Mouse (Mus musculus) thymus, adult 2 months (tissue): ENCODE results near the gene Clk2. TPM values are rescaled to one million over a fixed set of nuclear protein-coding genes. Genes with fewer than 3 reads are reported as not detected.

Experiments used
- DNase-seq: peaks from one replicate; pipeline ENCODE4 v3.0.0; 2021
- H3K27ac ChIP-seq: fragments of 200-500 bp; 2 replicates; pipeline ENCODE4 v1.5.1; 2012; ENCODE audit warnings: low read length, control low read depth; ENCODE audit not compliant: control insufficient read depth, insufficient read depth
- H3K27me3 ChIP-seq: fragments of 200-500 bp; 2 replicates; pipeline ENCODE4 v1.6.1; 2012; ENCODE audit warnings: mild to moderate bottlenecking, low read length, moderate library complexity, mixed read lengths; ENCODE audit not compliant: control insufficient read depth, insufficient read depth
- H3K36me3 ChIP-seq: fragments of 200-500 bp; 2 replicates; pipeline ENCODE4 v1.6.1; 2012; ENCODE audit warnings: mild to moderate bottlenecking, low read length, moderate library complexity; ENCODE audit not compliant: control insufficient read depth, insufficient read depth
- H3K4me1 ChIP-seq: fragments of 200-500 bp; replicated peaks from 2 replicates; pipeline ENCODE4 v1.6.1; 2012; ENCODE audit warnings: low read length; ENCODE audit not compliant: control insufficient read depth, insufficient read depth
- H3K4me3 ChIP-seq: fragments of 200-500 bp; 2 replicates; pipeline ENCODE4 v1.5.1; 2012; ENCODE audit warnings: mild to moderate bottlenecking, low read length, control low read depth, moderate library complexity; ENCODE audit not compliant: control insufficient read depth, insufficient read depth
- CTCF ChIP-seq: fragments of 200-500 bp; IDR thresholded peaks from 2 replicates; pipeline ENCODE4 v1.5.1; 2012; ENCODE audit warnings: mild to moderate bottlenecking, control low read depth, low read length, moderate library complexity, borderline replicate concordance; ENCODE audit not compliant: control insufficient read depth, poor library complexity, insufficient read depth; ENCODE audit errors: extremely low read depth
- POLR2A ChIP-seq: fragments of 200-500 bp; IDR thresholded peaks from 2 replicates; pipeline ENCODE4 v1.6.1; 2012; ENCODE audit warnings: mild to moderate bottlenecking, low read length, control low read depth, moderate library complexity; ENCODE audit not compliant: control insufficient read depth, poor library complexity, insufficient read depth; ENCODE audit errors: extremely low read depth
- whole genome bisulfite sequencing: fragments of 180-500 bp; shearing (Covaris S2); methylation state at CpG from one replicate; pipeline ENCODE4 v1.1.7; 2018; 5-methylcytosine and 5-hydroxymethylcytosine counted together
- polyA plus RNA-seq: library from polyadenylated mRNA; depleted of rRNA; stranded (reverse); fragments of >200 nt; gene quantifications from 2 replicates; pipeline ENCODE4 v1.2.3, GENCODE M21; 2012

Clk2 gene
- polyA plus RNA-seq, 1 experiment: 126 TPM

GRCm38 (mm10) chr3:89178107-89178385, 13.5 kb downstream of the Clk2 start:
- Histone ChIP-seq H3K36me3 (peaks cover 35% of the 10 kb centered on the region), H3K4me3 (peak overlapping the region; percentile 96), H3K27me3 (no peaks in the 10 kb centered on the region), H3K27ac (no peak overlapping the region), H3K4me1 (peaks cover 23% of the 10 kb centered on the region)
- no peak for TF ChIP-seq CTCF
- no peak for TF ChIP-seq POLR2A
- WGBS: 4% methylated on average over 6 of the region's 6 CpGs
- no peak for DNase-seq

GRCm38 (mm10) chr3:89179056-89179455, 14.5 kb downstream of the Clk2 start:
- peaks cover 29% of the 10 kb centered on the region for H3K36me3 ChIP-seq
- no peak overlapping the region for H3K4me3 ChIP-seq
- H3K4me1 ChIP-seq: peaks cover 31% of the 10 kb centered on the region
- H3K27ac ChIP-seq: no peak overlapping the region
- no peaks in the 10 kb centered on the region for H3K27me3 ChIP-seq
- DNase-seq: no peak
- no peak for TF ChIP-seq CTCF
- no peak for TF ChIP-seq POLR2A
- WGBS: 92% methylated on average over 11 of the region's 11 CpGs

- H3K4me1 ChIP-seq: peaks cover 53% of the 10 kb centered on the region
- no peak overlapping the region for H3K27ac ChIP-seq
Observed at GRCm38 (mm10) chr3:89181749-89182500, 17.3 kb downstream of the Clk2 start.

GRCm38 (mm10) chr3:89182531-89183057, 18.0 kb downstream of the Clk2 start:
- 0 out of 2 replicates have a peak overlapping the region, but pooled peaks have one; percentile 62 for H3K4me3 ChIP-seq
- DNase-seq: no peak
- WGBS: 23% methylated on average over 7 of the region's 7 CpGs

More at GRCm38 (mm10) chr3:89181749-89182500, 17.3 kb downstream of the Clk2 start:
- peaks cover 11% of the 10 kb centered on the region; the same call in 1 of the 2 replicates for H3K36me3 ChIP-seq
- H3K27me3 ChIP-seq: no peaks in the 10 kb centered on the region
- no peak for DNase-seq
- no peak overlapping the region for H3K4me3 ChIP-seq
- WGBS: 87% methylated on average over 27 of the region's 27 CpGs
- TF ChIP-seq POLR2A: no peak
- no peak for TF ChIP-seq CTCF

GRCm38 (mm10) chr3:89183058-89183958, 18.7 kb downstream of the Clk2 start, which contains the start of gene Fam189b:
TSS of gene Fam189b (plus strand) at chr3:89183143.
- Histone ChIP-seq H3K27me3 (no peaks in the 10 kb centered on the region), H3K36me3 (peaks cover 11% of the 10 kb centered on the region; the same call in 1 of the 2 replicates), H3K4me1 (peaks cover 56% of the 10 kb centered on the region), H3K27ac (peak within 1 kb of the TSS; percentile 49), H3K4me3 (peak within 1 kb of the TSS; percentile 62)
- WGBS: 8% methylated on average over 39 of the region's 39 CpGs
- TF ChIP-seq POLR2A (peak; percentile 78; the same call in 1 of the 2 replicates), CTCF (peak; percentile 54; the same call in 1 of the 2 replicates)
- DNase-seq: peak; percentile 89

More at GRCm38 (mm10) chr3:89182531-89183057, 18.0 kb downstream of the Clk2 start:
- TF ChIP-seq POLR2A: no peak
- TF ChIP-seq CTCF: no peak
- Histone ChIP-seq H3K4me1 (peaks cover 59% of the 10 kb centered on the region), H3K27ac (peak overlapping the region; percentile 12; the same call in 1 of the 2 replicates), H3K27me3 (no peaks in the 10 kb centered on the region), H3K36me3 (peaks cover 11% of the 10 kb centered on the region; the same call in 1 of the 2 replicates)

GRCm38 (mm10) chr3:89183959-89184315, 19.3 kb downstream of the Clk2 start:
- no peak overlapping the region; the same call in 1 of the 2 replicates for H3K27ac ChIP-seq
- no peak for DNase-seq
- no peak for TF ChIP-seq POLR2A
- no peak for TF ChIP-seq CTCF
- H3K4me3 ChIP-seq: peak overlapping the region; percentile 62
- no peaks in the 10 kb centered on the region for H3K27me3 ChIP-seq
- WGBS: 72% methylated on average over 6 of the region's 6 CpGs
- peaks cover 59% of the 10 kb centered on the region for H3K4me1 ChIP-seq
- peaks cover 11% of the 10 kb centered on the region; the same call in 1 of the 2 replicates for H3K36me3 ChIP-seq
